Mouse (Mus musculus) common myeloid progenitor, adult 5-6 weeks (primary cell): ENCODE data around the gene Lpin1. TPM values are rescaled to one million over a fixed set of nuclear protein-coding genes. Genes with fewer than 3 reads are reported as not detected.

Source experiments
- ATAC-seq: replicated peaks from 2 replicates; pipeline ENCODE4 v1.8.0; 2016; ENCODE audit warnings: low read depth, mild to moderate bottlenecking, moderate TSS enrichment, inconsistent platforms; ENCODE audit not compliant: poor library complexity, severe bottlenecking
- total RNA-seq: library from RNA; stranded (forward); fragments of 200-1000, 187-1606 nt; gene quantifications from 2 replicates; pipeline ENCODE4 v1.2.3, GENCODE M21; 2017

Lpin1 gene
- total RNA-seq, 1 experiment from 2014 or later, result 15.3 TPM

DNA sequence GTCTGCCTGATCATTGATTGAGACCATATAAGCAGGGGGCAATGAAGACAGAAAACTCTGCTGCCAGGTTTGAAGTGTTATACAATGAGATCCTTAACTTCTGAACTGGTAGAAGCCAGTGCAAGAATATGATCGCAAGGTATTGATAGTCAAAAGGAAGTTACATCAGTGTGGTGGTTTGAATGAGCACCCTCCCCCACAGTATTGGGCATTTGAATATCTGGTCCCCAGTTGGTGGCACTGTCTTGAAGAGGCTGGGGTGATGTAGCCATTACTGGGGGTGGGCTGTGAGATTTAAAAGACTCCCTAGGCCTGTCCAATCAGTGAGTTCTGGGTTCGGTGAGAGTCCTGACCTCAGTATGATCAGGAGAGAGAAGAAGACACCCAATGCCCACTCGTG lies 27.5 kb downstream of the Lpin1 start:
- no peak for ATAC-seq

DNA sequence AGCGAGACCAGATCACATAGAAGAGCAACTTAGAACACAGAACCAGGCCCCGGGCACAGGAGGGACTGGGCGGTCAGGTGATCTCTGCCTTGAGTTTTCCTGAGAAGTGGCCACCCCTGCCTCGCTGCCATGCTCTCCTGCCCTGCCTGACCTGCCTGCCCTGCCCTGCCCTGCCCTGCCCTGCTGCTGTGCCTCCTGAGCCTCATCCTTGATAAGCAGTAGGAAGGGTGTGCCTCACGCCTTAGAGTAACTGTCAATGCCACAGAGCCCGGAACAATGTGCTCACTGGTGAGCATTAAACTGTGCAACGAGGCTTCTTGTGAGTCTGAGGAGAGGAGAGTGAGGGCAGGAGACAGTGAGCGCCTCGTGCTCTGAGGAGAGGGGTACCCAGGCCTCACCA lies 30.5 kb downstream of the Lpin1 start:
- ATAC-seq, result peak; percentile 24

DNA sequence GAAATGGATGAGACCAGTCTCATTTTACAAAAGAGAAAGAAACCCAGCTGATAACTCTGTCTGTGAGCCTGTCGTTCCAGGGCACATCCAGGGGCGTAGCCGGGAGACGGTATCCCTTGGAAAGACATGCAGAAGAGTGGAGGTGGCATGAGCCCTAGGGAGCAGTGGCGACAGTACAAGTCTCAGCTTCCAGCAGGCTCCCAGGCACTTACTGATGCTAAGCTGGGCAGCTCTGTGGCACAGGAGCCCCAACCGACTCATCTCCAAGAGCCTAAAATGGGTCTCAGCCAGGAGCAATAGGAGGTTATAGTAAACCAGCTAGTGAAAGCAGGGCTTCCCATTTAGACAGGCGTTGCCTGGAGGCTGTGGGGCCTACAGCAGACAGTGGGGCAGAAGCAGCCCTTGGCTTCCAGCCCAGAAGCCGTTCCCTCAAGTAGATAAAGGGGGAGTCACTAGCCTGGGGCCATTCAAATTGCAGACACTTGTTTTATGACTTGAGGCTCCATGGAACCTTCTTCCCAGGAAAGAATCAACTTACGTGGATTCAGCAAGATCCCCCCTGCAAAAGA lies 33.0 kb downstream of the Lpin1 start:
- ATAC-seq, result peak; percentile 71

DNA sequence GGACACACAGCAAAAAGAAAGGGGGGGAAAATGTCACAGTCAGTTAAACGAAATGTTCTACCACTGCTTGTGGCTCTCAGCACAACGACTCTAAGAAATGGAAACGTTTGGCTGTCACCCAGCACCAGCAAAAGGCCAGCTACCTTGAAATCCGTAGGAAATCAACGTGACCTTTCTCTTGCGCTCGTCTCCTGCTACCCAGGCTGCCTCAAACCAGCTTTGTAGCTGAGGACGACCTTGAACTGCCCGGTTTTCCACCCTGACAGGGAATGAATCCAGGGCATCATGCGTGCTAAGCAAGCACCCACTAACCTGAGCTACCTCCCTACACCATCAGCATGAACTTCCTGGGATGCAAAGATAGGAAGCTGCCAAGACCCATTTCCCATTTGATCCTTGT lies 39.5 kb downstream of the Lpin1 start:
- ATAC-seq, result no peak

DNA sequence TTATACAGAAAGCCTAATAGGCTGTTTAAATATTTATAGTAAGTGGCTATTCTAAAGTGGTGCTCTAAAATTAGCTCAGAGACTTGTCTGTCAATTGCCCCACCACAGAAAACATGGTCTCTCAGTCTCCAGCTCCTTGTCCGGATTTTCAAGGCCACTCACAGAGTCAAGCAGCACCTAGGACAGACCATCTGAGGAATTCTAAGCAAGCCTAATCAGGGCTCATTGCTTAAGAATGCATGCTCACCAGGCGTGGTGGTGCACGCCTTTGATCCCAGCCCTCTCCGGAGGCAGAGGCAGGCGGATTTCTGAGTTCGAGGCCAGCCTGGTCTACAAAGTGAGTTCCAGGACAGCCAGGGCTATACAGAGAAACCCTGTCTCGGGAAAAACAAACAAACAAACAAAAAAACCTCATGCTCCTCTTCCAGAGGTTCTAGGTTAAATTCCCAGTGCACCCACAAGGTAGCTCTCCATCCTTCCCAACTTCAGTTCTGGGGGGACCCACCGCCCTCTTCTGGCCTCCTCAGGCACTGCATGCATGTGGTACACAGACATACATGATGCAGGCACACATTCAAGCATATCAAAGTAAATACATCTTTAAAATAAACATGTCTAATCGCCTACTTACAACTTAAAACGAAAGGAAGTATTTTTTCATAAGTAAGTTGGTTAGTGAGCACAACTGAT lies 40.2 kb downstream of the Lpin1 start:
- ATAC-seq, result no peak

DNA sequence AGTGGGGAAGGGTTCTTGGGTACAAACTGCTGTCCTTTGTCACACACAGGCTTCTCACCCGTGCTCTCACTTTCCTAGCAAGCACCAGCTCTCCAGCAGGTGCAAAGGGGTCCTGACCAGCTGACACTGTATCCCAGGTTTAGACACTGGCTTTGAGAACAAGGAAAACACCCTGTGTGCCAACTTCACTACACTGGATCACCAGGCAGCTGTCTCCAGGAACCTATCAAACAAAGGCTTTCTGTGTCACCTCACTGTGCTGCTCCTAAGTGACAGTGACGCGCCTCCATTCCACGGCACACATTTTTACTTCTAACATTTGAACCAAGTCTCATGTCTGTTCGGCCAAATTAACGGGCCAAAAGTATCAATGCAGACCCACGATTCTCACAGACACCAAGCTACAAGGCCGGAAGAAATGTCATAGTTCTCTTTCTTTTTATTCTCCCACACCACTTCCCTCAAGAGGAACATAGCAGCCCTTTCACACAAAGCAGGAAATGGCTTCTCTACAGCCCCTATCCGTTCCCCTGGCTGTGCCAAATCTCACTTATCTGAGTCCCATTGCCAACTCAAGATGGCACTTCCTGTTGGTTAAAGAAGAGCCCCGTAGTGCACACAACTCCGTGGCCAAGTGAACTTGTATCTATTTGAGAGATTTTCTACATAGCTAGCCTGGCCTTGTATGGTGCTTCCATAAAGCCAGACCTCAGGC lies 41.7 kb downstream of the Lpin1 start:
- ATAC-seq, result peak; percentile 87

DNA sequence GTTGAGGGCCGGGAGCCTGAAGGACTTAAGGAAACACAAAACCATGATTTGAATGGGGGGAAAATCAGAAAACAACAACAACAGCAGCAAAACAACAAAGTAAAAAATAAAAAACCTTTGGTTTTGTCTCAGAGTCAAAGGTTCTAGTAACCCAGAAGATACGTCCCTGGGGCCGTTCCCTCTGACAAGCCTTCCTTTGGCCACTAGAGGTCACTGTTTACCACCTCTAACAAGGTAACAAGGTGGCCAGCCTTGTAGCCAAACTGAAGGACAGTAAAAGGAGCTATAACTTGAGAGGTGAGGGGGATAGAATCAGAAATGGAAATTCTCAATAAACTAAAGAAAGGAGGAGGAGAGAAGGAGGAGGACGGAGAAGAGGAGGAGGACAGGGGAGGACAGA lies 42.3 kb downstream of the Lpin1 start:
- ATAC-seq, result peak; percentile 88

DNA sequence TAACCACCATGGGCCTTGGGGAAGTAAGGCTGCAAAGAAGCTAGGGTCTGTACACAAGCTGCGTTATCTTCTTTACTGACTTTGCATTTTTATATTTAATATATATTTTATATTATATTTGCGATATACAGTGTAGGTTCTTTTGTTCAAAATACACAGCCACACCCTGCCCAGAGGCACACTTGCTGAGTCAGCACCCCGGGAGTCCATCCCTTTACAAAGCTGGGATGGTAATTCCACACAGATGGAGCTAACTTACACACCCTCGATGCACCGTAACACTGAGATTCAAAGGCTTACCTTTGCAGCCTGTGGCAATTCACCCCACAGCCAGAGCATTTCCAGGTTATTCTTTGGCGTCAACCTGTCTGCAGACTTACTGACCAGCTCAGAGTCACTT lies 42.7 kb downstream of the Lpin1 start:
- no peak for ATAC-seq

DNA sequence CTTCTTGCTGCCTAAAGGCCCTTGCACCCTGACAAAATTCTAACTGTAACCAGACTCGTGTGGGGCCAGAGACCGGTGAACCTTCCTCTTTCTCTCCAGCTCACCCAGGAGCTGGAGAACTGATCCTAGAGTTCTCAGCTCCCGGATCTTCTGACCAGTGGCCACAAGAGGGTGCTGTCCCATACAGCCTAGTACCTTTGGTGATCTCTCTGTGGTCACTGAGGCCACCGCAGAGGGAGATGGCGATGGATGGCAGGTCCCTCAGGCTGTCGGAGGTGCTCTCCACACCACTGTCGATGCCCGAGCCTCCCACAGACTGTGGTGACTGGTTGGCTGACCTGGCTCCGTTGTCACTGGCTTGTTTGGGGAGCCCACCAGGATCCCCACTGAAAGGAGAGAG lies 47.3 kb downstream of the Lpin1 start:
- ATAC-seq, result peak; percentile 74

DNA sequence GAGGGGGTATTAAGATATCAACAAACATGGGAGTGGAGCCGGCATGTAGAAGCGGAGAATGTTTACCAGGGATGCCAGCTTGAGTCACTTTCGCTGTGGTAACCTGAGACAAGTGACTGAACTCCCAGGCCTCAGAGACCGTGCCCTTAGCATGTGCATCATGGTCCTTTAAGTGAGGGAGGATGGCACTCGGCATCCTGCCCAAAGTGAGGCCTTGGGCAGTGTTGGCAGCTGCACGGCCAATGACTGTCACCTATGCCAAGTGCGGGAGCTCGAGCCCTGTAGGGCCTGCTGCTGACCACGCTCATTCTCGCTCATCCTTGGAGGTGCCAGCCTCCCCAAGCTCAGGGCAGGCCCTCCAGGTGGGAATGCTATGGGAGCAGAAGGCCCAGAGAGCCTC lies 48.1 kb downstream of the Lpin1 start:
- ATAC-seq, result no peak

DNA sequence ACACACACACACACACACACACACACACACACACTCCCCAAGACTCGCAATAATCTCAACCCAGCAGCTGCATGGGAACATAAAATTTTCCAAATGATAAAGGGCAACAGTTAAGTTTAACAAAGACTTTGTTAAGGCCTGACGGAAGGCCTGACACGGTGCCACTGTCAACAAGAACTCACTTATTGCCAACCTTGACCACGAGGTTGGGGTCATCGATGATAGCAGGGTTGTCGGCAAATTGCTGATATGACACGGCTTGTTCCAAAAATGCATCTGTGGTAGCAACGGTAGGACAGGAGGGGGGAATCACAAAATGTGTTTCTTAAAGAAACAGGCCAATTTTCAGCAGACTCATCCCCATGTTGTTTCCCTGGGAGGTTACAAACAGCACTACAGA lies 48.6 kb downstream of the Lpin1 start:
- ATAC-seq, result no peak

DNA sequence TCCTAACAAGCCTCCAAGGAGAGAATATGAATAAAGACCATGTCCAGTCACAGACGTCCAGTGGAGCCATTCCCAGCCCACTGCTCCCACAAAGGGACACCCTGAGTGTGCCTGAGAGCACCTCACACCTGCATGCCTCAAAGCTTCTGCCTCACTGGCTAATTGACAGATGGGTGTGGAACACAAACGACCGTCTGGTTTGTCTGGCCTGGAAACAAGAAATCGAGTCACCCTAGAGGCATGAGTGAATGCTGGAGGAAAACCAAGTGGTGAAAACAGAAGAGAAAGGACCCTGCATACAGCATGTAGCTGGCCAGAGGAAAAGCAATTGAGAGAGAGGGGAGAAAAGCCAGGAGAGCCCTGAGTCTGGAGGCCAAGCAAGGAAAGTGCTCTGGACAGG lies 53.5 kb downstream of the Lpin1 start:
- ATAC-seq, result no peak

DNA sequence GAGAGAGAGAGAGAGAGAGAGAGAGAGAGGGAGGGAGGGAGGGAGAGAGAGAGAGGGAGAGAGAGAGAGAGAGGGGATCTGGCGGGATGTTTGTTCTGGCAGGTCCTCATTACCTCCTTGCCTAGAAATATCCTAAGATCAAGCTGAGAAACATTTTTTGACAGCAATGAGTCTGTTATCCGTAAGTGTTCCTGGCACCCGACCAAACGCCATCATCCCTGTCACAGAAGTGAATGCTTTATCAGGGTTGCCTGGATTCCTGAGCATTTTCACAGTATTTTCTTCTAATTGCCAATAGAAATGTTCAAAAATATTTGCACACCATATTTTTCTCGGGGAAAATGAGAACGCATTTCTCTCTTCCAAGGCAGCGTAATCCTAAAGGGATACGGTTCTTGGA lies 56.6 kb downstream of the Lpin1 start:
- ATAC-seq, result no peak

DNA sequence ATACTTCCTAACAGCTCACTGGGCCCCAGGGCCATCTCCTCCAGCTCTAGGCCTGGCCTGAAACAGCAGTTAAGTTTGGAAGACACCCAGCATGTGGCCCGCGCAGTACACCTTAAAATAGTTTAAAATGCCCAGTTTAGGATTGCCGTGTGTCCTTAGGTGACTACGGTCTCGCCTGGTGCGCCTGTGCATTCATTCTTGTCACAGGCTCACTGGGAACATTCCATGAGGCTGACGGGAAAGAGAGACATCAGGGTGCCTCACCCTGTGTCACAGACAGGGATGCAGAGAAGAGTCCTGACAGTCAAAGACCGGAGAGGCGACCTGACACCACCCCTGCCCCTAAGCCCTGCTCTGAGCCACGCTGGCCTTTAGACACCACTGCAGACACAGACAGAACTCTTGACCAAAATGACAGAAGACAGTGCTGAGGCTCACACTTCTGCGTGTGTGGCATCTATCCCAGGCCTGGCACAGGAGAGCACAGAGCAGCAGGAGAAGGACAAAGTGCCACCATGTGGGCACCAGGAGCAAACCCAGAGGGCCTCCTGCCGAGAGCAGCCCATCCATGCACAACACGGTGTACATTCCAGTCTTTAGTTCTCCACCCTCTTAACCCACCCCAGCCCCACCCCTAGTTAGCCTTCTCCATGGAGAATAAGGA lies 58.5 kb downstream of the Lpin1 start:
- ATAC-seq, result no peak

DNA sequence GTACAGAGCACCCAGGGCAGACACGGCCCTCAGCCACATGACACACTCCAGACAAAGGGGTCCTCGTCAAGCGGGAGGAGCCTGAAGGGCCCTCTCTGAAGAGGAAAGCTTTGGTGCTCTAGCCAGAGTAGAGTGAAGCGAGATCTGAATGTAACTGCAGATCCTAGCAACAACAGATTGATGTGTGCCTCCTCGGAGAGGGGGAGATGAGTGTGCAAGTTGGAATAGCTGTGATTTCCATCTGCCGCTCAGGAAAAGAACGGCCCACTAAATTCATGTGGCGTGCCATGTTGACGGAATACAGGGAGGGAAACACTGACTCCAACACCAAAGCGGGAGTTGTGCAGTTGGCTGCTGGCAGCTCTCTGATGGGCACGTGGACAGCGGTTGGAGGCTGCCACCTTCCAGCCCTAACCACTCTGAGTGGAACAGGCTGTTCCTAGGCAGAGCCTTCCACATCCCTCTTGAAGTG lies 59.7 kb downstream of the Lpin1 start:
- no peak for ATAC-seq

DNA sequence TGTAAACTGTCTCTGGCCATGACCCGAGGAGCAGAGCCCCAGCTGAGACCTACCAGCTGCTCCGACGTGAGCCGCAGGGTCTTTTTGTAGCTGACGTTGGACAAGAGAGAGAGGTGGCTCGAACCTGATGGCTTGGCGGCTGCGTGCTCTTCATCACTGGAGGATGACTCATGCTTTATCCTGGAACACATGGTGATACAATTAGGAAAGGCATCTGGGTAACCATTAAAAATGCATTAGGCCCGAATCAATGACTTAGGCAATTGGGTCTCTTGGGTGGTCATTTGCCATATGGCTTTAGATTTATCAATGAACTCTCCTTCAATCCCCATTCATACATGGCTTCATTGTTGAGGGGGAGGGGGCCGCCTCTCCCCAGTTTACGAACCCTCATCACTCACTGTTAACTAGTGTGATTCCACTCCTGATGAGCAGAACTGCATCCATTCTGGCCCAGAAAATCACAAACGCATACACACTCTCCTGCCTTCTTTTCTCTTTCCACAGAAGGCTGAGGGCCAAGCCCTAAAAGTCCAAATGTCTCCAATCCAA lies 61.9 kb downstream of the Lpin1 start:
- ATAC-seq, result no peak

DNA sequence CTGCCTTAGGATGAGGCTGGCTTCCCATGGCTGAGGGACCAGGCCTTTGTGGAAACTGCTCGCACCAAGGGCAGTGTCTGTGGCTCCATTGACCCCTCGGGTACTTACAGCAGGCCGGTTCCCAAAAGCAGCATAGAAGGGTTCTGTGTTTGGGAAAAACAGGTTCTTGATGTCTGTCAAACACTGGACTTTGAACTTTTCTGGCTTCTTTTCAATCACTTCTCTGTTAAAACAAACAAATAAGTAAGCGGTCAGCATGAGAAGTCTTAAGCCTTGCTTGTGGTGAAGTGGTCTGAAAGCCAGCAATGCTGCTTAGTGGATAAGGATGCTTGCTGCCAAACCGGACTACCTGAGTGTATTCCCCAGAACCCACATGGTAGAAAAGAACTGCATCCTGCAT lies 69.2 kb downstream of the Lpin1 start:
- ATAC-seq, result no peak

DNA sequence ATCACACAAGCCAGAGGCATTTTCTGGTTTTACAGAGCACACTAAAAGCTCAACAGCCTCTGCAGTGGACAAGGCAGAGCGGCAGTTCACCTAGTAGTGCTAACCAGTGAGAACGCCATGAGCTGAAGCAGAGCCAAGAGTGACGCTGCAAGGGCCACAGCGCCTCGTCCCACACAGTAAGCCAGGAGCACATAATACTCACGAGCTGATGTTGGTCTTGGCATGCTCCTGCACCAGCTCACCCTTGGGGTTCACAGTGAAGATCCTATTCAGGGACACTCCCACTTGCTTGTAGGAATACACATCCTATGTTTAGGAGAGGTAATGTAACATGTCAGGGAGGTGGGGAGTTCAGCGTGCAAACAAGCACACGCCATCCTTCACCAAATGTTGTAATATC lies 70.1 kb downstream of the Lpin1 start:
- ATAC-seq, result no peak

DNA sequence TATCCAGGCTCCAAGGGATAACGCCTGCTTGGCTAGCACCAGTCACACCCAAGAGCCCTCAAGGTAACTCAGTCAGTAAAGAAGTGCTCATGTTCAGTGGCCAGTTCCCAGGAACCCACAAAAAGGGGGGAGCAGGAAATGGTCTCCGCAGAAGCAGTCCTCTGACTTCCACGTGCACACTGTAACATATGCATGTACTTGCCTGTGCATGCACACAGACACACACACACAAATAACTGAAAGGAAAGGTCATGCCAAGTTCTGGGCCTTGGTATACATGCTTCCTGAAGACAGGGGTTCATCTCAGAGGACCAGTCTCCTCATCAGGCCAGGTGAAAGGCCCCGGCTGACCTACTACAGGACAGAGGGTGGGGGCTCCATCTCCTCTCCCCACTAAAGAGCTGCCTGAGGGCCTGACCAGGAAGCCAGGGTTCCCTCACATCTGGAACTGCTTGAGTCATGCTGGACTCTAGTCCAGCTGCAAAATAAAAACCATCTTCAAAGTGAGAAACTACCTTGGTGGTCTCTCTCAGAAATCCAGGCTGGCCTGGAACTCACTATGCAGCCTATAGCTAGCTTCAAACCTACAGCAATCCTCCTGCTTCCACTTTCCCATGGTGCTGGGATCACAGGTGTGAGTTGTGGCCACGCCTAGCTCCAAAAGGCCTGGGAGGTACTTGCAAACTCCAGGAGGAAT lies 70.7 kb downstream of the Lpin1 start:
- ATAC-seq, result peak; percentile 47; the same call in 1 of the 2 replicates

DNA sequence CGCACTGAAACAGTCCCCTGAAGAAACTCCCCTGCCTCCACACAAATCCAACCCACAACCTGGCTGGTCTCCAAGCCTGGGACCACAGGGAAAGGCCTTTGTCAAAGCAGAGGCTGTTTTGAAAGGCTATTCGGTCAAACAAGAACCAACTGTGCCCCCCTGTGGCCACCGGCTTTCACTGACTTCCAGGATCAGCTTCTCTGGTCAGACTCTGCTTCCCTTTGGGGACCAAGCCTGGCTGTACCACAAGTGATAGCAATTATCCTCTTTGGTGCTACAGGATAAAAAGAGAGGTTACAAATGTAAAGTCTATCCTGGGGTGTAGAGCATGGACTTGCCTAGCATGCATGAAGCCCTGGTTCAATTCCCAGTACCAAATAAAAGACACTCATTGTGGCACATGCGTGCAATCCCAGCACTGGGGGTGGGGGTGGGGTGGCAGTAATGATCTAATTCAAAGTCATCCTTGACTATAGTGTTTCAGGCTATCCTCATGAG lies 77.4 kb downstream of the Lpin1 start:
- peak; percentile 71 for ATAC-seq
